Mouse (Mus musculus) layer of hippocampus, postnatal 36 days (tissue): Measurements from ENCODE around the gene Pex5l. TPM values are rescaled to one million over a fixed set of nuclear protein-coding genes. Genes with fewer than 3 reads are reported as not detected.
A peak's percentile ranks its signal among the peaks of the same experiment; 100 is the strongest.

Source experiments
- DNase-seq, 2 experiments: peaks; one replicate each; pipeline ENCODE4 v3.0.0; 2022
- total RNA-seq, 2 experiments: library from RNA; stranded (reverse); gene quantifications; 2 replicates each; pipeline ENCODE4 v1.2.3; 2021

Pex5l gene
- total RNA-seq, 2 experiments from 2014 or later, result 284 to 289 TPM

- no peak for DNase-seq
Observed at GRCm38 (mm10) chr3:33061428-33061827, 81.6 kb downstream of the Pex5l start.

GRCm38 (mm10) chr3:33061016-33061415 lies 82.0 kb downstream of the Pex5l start:
- DNase-seq, result no peak

- no peak for DNase-seq
Observed at GRCm38 (mm10) chr3:33060343-33060937, 82.6 kb downstream of the Pex5l start.

- no peak for DNase-seq
Observed at GRCm38 (mm10) chr3:33048304-33048703, 94.7 kb downstream of the Pex5l start.

- no peak for DNase-seq
Observed at GRCm38 (mm10) chr3:33044799-33045106, 98.3 kb downstream of the Pex5l start.

GRCm38 (mm10) chr3:33043896-33044798 lies 98.9 kb downstream of the Pex5l start:
- DNase-seq, result no peak

- no peak for DNase-seq
Observed at GRCm38 (mm10) chr3:33024566-33024965, 118.5 kb downstream of the Pex5l start.

GRCm38 (mm10) chr3:33003901-33004300 lies 139.1 kb downstream of the Pex5l start:
- DNase-seq, result no peak

- peak; percentile 37 to 51 for DNase-seq
Observed at GRCm38 (mm10) chr3:33001769-33002168, 141.3 kb downstream of the Pex5l start.

- DNase-seq, result peak; percentile 36 to 39
Observed at GRCm38 (mm10) chr3:33000383-33001015, 142.5 kb downstream of the Pex5l start.

GRCm38 (mm10) chr3:32991713-32992575 lies 151.1 kb downstream of the Pex5l start:
- DNase-seq, result no peak

GRCm38 (mm10) chr3:32987806-32988205 lies 155.2 kb downstream of the Pex5l start:
- DNase-seq, result no peak

- DNase-seq, result no peak
Observed at GRCm38 (mm10) chr3:32985141-32985540, 157.9 kb downstream of the Pex5l start.

GRCm38 (mm10) chr3:32979981-32980380 lies 163.1 kb downstream of the Pex5l start:
- DNase-seq, result no peak

GRCm38 (mm10) chr3:32979238-32979637 lies 163.8 kb downstream of the Pex5l start:
- no peak for DNase-seq

- DNase-seq, result no peak
Observed at GRCm38 (mm10) chr3:32970257-32970656, 172.8 kb downstream of the Pex5l start.

GRCm38 (mm10) chr3:32968671-32969425 lies 174.2 kb downstream of the Pex5l start:
- DNase-seq, result no peak

- no peak for DNase-seq
Observed at GRCm38 (mm10) chr3:32965528-32965927, 177.5 kb downstream of the Pex5l start.

- DNase-seq, result no peak
Observed at GRCm38 (mm10) chr3:32961494-32961893, 181.6 kb downstream of the Pex5l start.

- no peak for DNase-seq
Observed at GRCm38 (mm10) chr3:32951382-32951781, 191.7 kb downstream of the Pex5l start.

GRCm38 (mm10) chr3:32947486-32947885 lies 195.6 kb downstream of the Pex5l start:
- DNase-seq, result no peak
